Mouse (Mus musculus) macrophage (primary cell): ENCODE data around the gene Fam92b. TPM values are rescaled to one million over a fixed set of nuclear protein-coding genes. Genes with fewer than 3 reads are reported as not detected.

Source experiments
- H3K27ac ChIP-seq: fragments of 350-480 bp; formaldehyde crosslinking; 2 replicates; pipeline ENCODE4 v1.9.0; 2021
- H3K36me3 ChIP-seq: fragments of 350-480 bp; formaldehyde crosslinking; 2 replicates; pipeline ENCODE4 v1.9.0; 2021; ENCODE audit errors: inconsistent target
- H3K4me3 ChIP-seq: fragments of 350-480 bp; formaldehyde crosslinking; 2 replicates; pipeline ENCODE4 v1.9.0; 2021; ENCODE audit errors: inconsistent target
- H3K79me2 ChIP-seq: fragments of 350-480 bp; formaldehyde crosslinking; 2 replicates; pipeline ENCODE4 v1.9.0; 2021; ENCODE audit errors: inconsistent target
- WGBS: methylation state at CpG from one replicate; pipeline ENCODE4 v1.1.7; 2026; ENCODE audit warnings: inconsistent platforms; ENCODE audit not compliant: missing documents; 5-methylcytosine and 5-hydroxymethylcytosine counted together
- polyA plus RNA-seq: library from polyadenylated mRNA; stranded (reverse); fragments of 250-400 nt; gene quantifications from 3 replicates; pipeline ENCODE4 v1.2.4, GENCODE M21; 2018; ENCODE audit warnings: inconsistent platforms
- total RNA-seq, 78 experiments: library from RNA; depleted of rRNA; stranded (reverse); fragments of 250-400 nt; gene quantifications; 1 replicate in 9 of 78; 2 replicates in 24 of 78; 3 replicates in 43 of 78; 4 replicates in 2 of 78; pipeline ENCODE4 v1.2.4; 2018; ENCODE audit warnings: inconsistent platforms in 56 of 78

The Fam92b gene
- total RNA-seq (2018; cell fraction: chromatin; rRNA removed), result not detected
- not detected for total RNA-seq (2018; cell fraction: cytosol; rRNA removed)
- not detected for total RNA-seq (2018; cell fraction: nucleus; rRNA removed)
- not detected in 3 replicates for polyA plus RNA-seq

DNA sequence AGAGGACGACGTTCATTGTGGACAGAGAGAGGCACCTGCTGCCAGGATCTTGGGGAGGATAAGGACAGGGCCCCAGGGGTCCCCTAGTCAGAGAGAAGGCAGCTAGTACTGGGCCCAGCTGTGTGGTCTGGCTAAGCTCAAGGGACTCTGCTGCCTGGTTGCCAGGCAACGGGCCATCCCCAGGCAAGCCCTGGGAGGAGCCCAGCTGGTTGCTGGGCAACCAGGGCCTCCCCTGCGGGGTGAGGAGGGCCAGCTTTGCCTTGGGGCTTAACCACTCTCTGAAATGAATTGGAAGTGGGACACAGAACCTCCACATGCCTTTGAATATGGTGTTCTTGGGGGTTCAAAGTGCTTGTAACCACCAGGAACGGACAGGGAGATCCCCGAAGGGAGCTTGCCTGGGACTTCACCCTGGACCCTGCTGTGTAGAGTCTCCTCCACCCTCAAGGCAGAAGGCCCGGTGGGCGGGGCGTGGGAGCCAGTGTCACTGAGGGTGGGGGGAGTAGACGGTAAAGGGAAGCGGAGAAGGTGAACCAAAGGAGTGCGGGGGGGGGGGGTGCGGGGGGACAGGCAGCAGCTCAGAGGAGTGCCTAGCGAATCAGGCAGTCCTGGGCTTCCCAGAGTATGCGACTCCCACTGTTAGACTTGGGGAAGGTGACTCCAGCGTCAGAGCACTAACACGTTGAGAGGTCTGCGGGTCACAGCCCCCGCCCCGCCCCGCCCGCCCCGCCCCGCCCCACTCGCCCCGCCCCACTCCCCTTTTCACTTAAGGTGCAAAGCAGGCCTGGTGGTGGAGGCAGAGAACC is at the start of gene Fam92b:
TSS of gene Fam92b (minus strand) at position 149 of the 806 bp plus-strand sequence.
- Histone ChIP-seq H3K79me2 (no peaks in the 10 kb centered on the region), H3K27ac (no peak within 1 kb of the TSS), H3K36me3 (no peaks in the 10 kb centered on the region), H3K4me3 (no peak within 1 kb of the TSS)
- WGBS, result 12% methylated on average over 13 of the region's 26 CpGs

DNA sequence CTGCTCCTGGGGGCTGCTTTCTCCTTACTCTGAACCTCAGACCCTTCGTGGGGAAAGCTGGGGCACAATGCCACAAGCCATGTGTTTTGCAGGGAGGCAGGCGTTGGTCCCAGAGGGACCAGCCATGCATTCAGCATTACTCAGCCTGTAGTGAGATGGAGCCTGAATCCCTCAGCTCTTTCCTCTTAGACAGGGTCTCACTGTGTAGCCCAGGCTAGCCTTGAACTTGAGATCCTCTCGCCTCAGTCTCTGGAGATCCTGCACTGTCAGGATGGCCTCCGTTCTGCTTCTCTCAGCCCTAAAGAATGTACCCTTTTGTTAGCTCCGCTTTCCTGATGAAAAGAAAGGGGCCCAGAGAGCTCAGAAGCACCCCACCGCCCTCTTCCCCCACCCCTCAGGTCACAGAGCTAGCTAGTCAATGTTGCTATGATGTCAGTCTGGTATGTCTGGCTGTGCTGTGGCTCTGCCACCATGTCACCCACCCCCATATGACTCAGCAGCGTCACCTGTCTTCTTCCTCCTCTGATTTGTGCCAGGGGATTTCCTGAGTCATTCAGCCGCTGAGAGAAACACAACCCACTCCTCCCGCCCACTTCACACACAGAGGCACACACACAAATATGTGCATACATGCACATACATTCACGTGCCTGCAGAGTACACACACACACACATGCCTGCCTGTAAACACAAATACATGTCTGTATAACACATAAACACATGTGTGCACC is 48.3 kb upstream of the Fam92b start:
- H3K27ac ChIP-seq, result no peak overlapping the region
- H3K79me2 ChIP-seq, result no peaks in the 10 kb centered on the region
- WGBS, result 32% methylated on average over 10 of the region's 10 CpGs
- no peaks in the 10 kb centered on the region for H3K36me3 ChIP-seq
- no peak overlapping the region for H3K4me3 ChIP-seq

DNA sequence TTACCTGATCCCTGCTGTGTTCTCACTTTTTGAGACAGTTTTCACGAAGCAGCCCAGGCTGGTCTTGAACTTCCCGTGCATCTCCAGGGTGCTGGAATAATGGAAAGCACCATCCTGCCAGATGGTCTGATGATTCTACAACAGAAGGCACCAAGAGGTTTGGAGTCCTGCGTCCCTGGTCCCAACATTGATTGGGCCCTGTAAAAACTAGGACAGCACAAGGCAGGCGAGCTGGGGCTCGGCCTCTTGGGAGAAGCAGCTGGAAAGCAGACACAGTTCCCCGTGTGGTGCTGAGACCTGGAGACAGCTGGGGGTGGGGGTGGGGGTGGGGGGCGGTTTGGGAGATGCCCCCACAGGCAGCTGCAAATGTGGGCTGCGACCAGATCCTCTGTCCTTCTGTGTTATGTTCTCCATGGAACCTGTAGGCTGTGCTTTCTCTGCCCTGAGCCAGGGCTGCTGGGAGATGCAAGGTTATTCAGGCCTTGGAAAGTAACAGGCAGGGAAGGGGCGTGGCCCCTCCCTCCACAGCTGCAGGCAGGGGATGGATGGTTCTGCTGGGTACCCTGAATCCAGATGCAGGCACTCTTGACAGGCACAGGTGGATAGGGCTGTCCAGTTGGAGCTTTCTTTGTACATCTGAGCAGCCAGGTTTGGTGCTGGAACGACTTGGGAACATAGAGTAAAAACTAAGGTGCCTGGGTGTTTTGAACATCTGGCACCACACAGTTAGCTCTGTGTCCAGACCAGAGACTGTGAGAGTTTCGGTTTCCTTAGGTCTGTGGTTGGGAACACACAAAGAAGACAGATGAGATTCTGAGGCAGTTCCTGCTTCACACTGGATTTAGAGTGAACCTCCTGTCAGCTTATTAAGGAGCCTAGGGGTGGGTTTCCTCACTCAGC is 47.5 kb upstream of the Fam92b start:
- Histone ChIP-seq H3K27ac (no peak overlapping the region), H3K79me2 (no peaks in the 10 kb centered on the region), H3K36me3 (no peaks in the 10 kb centered on the region), H3K4me3 (no peak overlapping the region)
- WGBS, result 57% methylated on average over 11 of the region's 11 CpGs

DNA sequence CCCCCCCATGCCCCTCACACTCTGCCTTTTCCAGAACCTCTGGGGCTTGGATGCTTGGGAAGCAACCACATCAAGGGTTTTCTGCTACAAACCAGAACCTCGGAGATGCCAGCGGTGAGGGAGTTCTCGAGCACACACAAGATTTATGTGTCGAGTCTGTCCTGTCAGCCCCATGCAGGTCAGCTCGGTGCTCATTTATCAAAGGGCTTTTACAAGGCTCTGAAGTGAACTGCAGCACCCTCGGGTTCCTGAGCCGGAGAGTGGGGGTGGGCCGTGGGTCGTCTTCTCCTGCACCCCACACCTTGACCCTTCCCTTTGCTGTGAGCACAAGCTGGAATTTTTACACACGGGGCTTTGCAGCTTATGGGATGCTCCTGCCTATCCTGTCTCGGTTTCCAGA is 45.3 kb upstream of the Fam92b start:
- H3K79me2 ChIP-seq, result no peaks in the 10 kb centered on the region
- H3K4me3 ChIP-seq, result no peak overlapping the region
- 92% methylated on average over 11 of the region's 11 CpGs for WGBS
- H3K36me3 ChIP-seq, result no peaks in the 10 kb centered on the region
- no peak overlapping the region for H3K27ac ChIP-seq

DNA sequence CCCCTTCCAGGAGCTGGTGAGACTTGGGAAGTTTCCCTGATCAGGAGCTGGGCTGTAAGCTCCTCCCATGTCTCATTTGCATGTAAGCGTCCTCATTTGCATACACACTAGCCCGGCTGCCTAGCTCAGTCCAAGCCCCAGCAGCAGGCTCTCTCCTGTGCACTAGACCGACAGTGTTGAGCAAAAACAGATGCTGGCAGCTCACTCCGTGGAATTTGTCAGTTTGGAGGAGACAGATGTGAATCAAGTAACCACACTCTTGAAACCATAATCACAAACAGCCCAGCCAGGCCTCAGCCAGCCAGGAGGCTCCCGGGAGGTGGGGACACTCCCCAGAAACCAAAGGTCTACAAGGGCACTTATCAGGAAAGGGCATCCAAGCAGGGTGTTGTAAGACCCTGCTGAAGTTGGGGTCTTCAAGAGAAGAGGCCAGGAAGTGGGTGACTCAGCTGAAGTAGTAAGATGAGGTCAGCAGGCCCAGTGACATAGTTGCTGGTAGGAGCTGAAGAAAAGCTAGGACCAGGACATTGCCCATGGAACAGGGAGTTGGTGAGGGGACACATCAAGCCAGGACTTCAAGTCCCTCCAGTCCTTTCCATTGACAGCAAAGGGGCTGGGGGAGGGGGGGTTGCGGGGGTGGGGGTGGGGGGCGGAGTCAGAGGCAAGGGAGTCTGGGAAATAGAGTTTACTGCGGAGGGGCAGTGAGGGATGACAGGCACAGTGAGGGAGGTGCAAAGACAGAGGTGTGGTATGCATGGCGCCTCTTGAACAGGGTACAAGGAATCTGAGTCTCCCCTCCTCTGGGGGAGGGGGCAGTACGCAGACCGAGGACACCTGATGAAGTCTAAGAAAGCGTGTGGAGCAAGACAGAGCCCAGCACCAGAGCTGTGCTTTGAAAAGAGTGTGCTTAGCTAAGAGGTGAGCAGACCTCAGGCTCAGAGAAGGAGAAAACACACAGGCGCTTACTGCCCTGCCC is 39.9 kb upstream of the Fam92b start:
- Histone ChIP-seq H3K36me3 (no peaks in the 10 kb centered on the region), H3K27ac (no peak overlapping the region), H3K4me3 (no peak overlapping the region), H3K79me2 (no peaks in the 10 kb centered on the region)
- WGBS, result 69% methylated on average over 13 of the region's 13 CpGs

DNA sequence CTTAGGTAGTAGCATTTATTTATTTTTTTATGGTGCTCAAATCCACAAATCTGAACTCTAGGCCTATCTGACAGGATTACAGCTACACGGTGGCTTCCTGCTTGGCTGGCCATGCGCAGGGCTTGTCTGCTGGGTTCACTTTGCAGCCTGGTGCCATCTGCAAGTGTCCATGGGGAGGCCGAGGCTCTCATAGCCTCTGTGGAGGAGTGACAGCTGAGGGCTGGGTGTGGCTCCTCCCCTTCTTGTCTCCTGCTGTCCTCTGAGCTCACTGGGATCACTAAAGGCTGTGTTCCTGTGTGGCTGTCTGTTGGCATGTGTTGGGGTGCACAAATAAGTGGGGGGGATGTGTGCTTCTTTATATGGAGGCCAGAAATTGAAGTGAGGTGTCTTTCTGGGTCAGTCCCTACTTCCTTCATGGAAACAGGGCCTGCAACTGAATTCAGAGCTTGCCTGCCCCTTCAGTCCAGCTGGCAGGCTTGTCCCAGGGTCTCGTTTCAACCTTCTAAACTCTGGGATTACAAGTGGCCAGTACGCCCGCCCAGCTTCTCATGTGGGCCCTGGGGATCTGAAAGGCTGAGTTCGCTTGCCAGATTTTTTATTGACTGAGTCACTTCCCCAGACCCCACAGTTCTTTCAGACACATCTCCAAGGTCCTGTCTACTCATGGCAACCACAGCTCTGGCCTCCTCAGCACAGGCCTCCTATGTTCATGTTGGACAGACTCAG is 38.3 kb upstream of the Fam92b start:
- Histone ChIP-seq H3K36me3 (no peaks in the 10 kb centered on the region), H3K4me3 (no peak overlapping the region), H3K79me2 (no peaks in the 10 kb centered on the region), H3K27ac (no peak overlapping the region)
- WGBS, result 76% methylated on average over 7 of the region's 7 CpGs

DNA sequence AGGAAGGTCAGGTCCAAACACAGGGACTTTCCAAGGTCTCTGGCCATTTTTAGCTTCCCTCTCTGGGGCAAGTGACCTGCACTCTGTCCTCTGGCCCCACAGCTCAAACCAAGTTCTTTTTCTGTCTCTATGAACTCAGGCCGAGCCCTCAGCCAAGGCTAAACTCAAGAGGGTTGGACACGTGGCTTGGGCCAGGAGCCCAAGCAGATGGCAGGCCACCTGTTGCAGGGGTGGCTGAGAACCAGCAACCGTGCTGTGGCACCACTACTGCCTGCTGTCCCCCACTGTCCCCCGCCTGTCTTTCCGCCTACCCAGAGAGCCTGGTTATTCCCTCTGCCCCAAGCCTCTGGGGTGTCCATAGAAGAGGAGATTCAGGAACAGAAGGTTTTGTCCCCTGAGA is 36.7 kb upstream of the Fam92b start:
- H3K4me3 ChIP-seq, result no peak overlapping the region
- no peak overlapping the region for H3K27ac ChIP-seq
- no peaks in the 10 kb centered on the region for H3K79me2 ChIP-seq
- no peaks in the 10 kb centered on the region for H3K36me3 ChIP-seq
- 84% methylated on average over 5 of the region's 5 CpGs for WGBS

DNA sequence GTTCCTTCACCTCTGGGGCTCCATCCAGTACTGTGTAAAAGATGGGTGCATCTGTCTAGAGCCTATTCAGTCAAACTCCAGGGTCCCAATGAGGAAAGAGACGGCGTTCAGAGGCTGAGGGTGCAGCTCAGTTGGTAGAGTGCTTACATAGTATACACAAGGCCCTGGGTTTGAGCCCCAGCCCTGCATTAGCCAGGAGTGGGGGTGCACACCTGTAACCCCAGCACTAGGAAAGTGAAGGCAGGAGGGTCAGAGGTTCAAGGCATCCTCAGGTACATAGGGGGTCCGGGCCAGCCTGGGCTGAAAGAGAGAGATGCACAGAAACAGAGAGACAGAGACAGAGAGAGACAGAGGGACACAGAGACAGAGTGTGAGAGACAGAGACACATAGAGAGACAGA is 36.0 kb upstream of the Fam92b start:
- Histone ChIP-seq H3K36me3 (no peaks in the 10 kb centered on the region), H3K79me2 (no peaks in the 10 kb centered on the region), H3K27ac (no peak overlapping the region), H3K4me3 (no peak overlapping the region)
- 97% methylated on average over 3 of the region's 3 CpGs for WGBS

DNA sequence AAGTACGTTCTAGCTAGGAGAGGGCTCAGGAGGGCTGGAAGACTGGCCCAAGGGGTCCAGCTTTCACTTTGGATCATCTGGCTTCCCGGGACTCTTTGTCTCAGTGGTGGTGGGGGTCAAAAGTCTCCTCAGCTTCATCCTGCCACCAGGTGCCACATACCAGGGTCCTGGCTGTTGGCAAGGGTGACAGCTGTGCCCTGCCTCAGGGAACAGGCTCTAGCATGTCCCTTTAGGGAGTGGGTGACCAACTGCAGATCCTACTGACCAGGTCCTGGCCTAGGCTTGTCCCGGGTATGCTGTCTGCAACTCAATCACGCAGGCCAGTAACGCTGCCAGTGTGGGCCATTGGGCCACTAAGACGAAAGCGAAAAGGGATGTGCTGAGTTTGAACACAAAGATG is 35.3 kb upstream of the Fam92b start:
- Histone ChIP-seq H3K27ac (no peak overlapping the region), H3K4me3 (no peak overlapping the region), H3K79me2 (no peaks in the 10 kb centered on the region), H3K36me3 (no peaks in the 10 kb centered on the region)
- WGBS, result 96% methylated on average over 7 of the region's 7 CpGs

DNA sequence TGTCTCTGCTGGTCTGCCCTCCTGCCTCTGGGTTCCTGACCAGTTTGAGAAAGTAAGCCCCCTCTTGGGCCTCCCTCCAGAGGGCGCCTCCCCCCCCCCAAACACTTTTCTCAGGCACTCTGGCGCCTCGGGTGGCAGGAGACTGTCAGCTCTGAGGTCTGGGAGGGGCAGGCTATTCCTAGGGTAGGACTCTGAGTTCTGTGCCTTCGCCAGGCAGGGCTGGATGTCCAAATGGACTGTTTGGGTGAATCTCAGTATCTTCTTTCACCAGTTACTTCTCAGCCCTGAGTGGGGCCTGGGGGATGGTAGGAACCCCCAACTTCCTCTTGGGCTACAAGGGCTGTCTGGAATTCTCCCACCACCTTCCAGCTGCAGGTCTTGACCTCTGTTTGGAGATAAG is 34.1 kb upstream of the Fam92b start:
- Histone ChIP-seq H3K27ac (no peak overlapping the region), H3K79me2 (no peaks in the 10 kb centered on the region), H3K4me3 (no peak overlapping the region), H3K36me3 (no peaks in the 10 kb centered on the region)
- 28% methylated on average over 4 of the region's 4 CpGs for WGBS

DNA sequence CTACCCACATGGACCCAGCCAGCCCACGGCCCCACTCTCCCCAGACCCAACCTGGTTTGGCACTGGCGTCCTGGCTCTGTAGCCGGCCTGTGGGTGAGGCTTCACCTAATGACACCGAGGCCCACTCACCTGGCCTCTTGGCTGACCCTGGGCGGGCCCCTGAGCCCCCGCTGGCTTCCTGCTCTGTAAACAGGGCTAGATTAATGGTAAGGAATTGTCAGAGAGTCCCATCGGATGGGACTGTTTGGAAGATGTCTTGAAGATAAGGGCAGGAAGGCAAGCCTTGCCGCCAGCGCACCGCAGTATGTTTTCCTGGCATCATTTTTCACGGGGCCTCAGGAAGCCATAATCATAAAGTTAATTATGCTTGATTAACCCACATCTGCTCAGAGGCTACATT is 30.8 kb upstream of the Fam92b start:
- WGBS, result 76% methylated on average over 11 of the region's 11 CpGs
- H3K4me3 ChIP-seq, result no peak overlapping the region
- H3K27ac ChIP-seq, result no peak overlapping the region
- H3K79me2 ChIP-seq, result no peaks in the 10 kb centered on the region
- no peaks in the 10 kb centered on the region for H3K36me3 ChIP-seq

DNA sequence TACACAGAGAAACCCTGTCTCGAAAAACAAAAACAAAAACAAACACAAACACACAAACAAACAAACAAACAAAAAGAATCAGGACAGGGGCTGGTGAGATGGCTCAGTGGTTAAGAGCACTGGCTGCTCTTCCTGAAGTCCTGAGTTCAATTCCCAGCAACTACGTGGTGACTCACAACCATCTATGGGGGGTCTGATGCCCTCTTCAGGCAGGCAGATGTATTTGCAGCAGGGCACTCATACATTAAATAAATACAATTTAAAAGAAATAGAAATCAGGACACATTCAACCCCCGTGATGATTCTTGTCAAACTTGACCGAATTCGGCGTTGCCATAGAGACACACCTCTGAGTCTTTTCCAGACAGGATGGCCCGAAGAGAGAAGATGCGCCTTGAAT is 30.1 kb upstream of the Fam92b start:
- H3K36me3 ChIP-seq, result no peaks in the 10 kb centered on the region
- 87% methylated on average over 7 of the region's 8 CpGs for WGBS
- H3K27ac ChIP-seq, result no peak overlapping the region
- H3K4me3 ChIP-seq, result no peak overlapping the region
- no peaks in the 10 kb centered on the region for H3K79me2 ChIP-seq

DNA sequence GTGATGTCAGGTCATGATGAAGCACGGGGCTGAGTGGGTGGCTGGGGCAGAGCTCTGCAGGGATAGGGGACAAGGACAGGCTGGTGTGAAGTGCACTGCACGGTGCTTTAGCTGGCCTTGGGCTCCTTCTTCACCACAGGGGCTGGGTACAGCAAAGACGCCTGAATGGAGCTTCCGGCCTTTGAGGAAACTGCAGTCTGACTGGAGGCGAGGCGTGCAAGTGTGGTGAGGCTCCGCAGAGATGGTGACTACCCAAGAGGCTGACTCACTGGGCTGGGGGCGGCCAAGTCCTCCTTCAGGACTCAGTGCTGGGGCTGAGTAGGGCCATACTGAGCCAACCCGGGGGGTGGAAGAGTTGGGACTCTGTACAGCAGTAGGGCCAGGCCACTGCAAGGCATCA is 28.6 kb upstream of the Fam92b start:
- H3K79me2 ChIP-seq, result no peaks in the 10 kb centered on the region
- H3K27ac ChIP-seq, result no peak overlapping the region
- no peak overlapping the region for H3K4me3 ChIP-seq
- 53% methylated on average over 9 of the region's 9 CpGs for WGBS
- no peaks in the 10 kb centered on the region for H3K36me3 ChIP-seq
